Mouse (Mus musculus) kidney, embryonic 14.5 days (tissue): Measurements from ENCODE around the gene Slc13a4. TPM values are rescaled to one million over a fixed set of nuclear protein-coding genes. Genes with fewer than 3 reads are reported as not detected.

Experiments
- ATAC-seq: fragments of 200-750 bp; cut with Nextera tagmentation; 2 replicates; pipeline ENCODE4 v1.8.0; 2017; ENCODE audit warnings: moderate number of reproducible peaks, mild to moderate bottlenecking, moderate TSS enrichment, moderate library complexity; ENCODE audit not compliant: low FRiP score, low TSS enrichment
- H3K27ac ChIP-seq: fragments of 300-500 bp; sonication (generic); 2 replicates; pipeline ENCODE4 v1.5.1; 2014; ENCODE audit warnings: low read depth, mild to moderate bottlenecking, low read length, moderate library complexity, mixed read lengths
- H3K27me3 ChIP-seq: fragments of 300-500 bp; sonication (generic); 2 replicates; pipeline ENCODE4 v1.6.1; 2014; ENCODE audit warnings: mild to moderate bottlenecking, low read length; ENCODE audit not compliant: control insufficient read depth, insufficient read depth
- H3K36me3 ChIP-seq: fragments of 300-500 bp; sonication (generic); 2 replicates; pipeline ENCODE4 v1.6.1; 2014; ENCODE audit warnings: low read length, mixed read lengths; ENCODE audit not compliant: control insufficient read depth, insufficient read depth
- H3K4me1 ChIP-seq: fragments of 300-500 bp; sonication (generic); 2 replicates; pipeline ENCODE4 v1.6.1; 2014; ENCODE audit warnings: low read length, mixed read lengths; ENCODE audit not compliant: control insufficient read depth, insufficient read depth
- H3K4me2 ChIP-seq: fragments of 300-500 bp; sonication (generic); replicated peaks from 2 replicates; pipeline ENCODE4 v1.6.1; 2014; ENCODE audit warnings: low read depth, mild to moderate bottlenecking, low read length
- H3K4me3 ChIP-seq: fragments of 300-500 bp; sonication (generic); 2 replicates; pipeline ENCODE4 v1.5.1; 2014; ENCODE audit warnings: mild to moderate bottlenecking, low read length
- H3K9ac ChIP-seq: fragments of 300-500 bp; sonication (generic); 2 replicates; pipeline ENCODE4 v1.6.1; 2014; ENCODE audit warnings: low read depth, mild to moderate bottlenecking, low read length, moderate library complexity
- H3K9me3 ChIP-seq: fragments of 300-500 bp; sonication (generic); 2 replicates; pipeline ENCODE4 v1.6.1; 2016; ENCODE audit warnings: low read length; ENCODE audit not compliant: control insufficient read depth
- WGBS: fragments of 180-500 bp; shearing (Covaris S2); extraction: QIAGEN DNeasy Blood & Tissue Kit; methylation state at CpG from one replicate; pipeline ENCODE4 v1.1.7; 2014; 5-methylcytosine and 5-hydroxymethylcytosine counted together
- polyA plus RNA-seq: library from polyadenylated mRNA; unstranded; fragments of >200 nt; fragmentation: Nextera tagmentation; extraction: Ambion mirVana; gene quantifications from 2 replicates; pipeline ENCODE4 v1.2.1, GENCODE M21; 2014

Slc13a4 gene
- polyA plus RNA-seq, 1 experiment from 2014 or later, result 0.05 TPM

DNA sequence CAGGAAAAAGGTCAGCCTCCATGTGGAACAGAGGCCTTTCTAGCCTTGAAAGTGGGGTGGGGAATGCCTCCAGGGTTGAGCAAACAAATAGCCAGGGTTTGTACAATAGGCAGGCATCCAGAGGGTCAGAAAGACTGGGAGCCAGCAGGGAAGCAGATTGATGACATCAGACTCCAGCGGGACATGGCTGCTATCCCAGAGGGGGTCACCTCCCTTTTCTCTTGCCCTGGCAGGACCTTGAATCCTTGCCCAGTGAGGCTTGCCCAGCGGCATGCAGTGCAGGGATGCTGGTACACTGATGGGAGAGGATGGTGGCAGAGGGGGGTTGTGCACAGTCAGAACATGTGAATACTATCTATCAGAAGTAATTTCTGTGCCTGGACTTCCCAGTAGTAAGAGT, 10.9 kb downstream of the Slc13a4 start:
- 60% methylated on average over 2 of the region's 2 CpGs for WGBS
- H3K9ac ChIP-seq, result no peak overlapping the region
- H3K9me3 ChIP-seq, result no peaks in the 10 kb centered on the region

DNA sequence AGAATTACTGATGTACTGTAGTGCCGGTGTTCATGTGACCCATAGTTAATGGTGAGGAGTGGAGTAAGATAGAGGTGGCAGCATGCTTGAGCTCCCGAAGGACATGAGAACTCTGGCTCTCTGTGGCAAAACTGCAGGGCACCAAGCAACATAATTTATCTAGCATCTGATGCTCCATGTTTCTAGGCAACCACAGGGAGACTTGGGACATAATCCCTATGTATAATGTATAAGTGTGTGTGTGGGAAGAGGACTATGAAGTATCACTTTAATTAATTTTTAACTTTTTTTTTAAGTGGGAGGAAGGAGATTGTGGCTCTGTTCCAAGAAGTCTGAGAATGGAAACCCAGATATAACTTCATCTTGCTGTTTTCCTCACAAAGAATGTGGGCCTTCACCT, 13.0 kb downstream of the Slc13a4 start:
- H3K27me3 ChIP-seq, result no peaks in the 10 kb centered on the region
- H3K4me2 ChIP-seq, result no peak overlapping the region
- H3K27ac ChIP-seq, result no peak overlapping the region
- H3K9ac ChIP-seq, result no peak overlapping the region
- H3K9me3 ChIP-seq, result no peaks in the 10 kb centered on the region
- no peak for ATAC-seq
- H3K36me3 ChIP-seq, result no peaks in the 10 kb centered on the region
- WGBS, result 78% methylated on average over 2 of the region's 2 CpGs
- H3K4me3 ChIP-seq, result no peak overlapping the region
- H3K4me1 ChIP-seq, result no peaks in the 10 kb centered on the region

More for the DNA sequence above, 10.9 kb downstream of the Slc13a4 start:
- no peak overlapping the region for H3K4me3 ChIP-seq
- H3K27me3 ChIP-seq, result no peaks in the 10 kb centered on the region
- H3K27ac ChIP-seq, result no peak overlapping the region
- ATAC-seq, result no peak
- no peaks in the 10 kb centered on the region for H3K4me1 ChIP-seq
- H3K36me3 ChIP-seq, result no peaks in the 10 kb centered on the region
- no peak overlapping the region for H3K4me2 ChIP-seq

DNA sequence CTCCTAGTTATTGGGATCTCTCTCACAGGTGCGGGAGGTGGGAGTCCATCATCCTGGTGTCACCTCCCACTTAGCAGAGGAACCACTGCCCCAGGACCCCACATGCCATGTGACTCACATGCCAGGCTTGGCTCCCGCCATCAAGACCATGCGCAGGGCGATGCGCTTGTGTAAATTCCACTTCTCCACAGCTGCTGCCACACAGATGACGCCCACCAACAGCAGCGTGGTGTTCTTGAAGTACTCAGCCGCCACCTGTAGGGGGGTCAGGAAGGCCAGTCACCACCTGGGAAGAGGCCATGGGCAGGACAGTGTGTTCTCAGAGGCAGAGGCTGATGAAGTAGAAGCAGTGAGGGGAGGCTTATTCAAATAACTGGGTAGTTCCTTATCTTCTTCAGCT, 18.3 kb downstream of the Slc13a4 start:
- no peak overlapping the region for H3K4me2 ChIP-seq
- 0 out of 2 replicates have a peak, but pooled peaks cover 11% of the 10 kb centered on the region for H3K4me1 ChIP-seq
- 95% methylated on average over 8 of the region's 8 CpGs for WGBS
- H3K27me3 ChIP-seq, result no peaks in the 10 kb centered on the region
- H3K27ac ChIP-seq, result no peak overlapping the region
- H3K36me3 ChIP-seq, result no peaks in the 10 kb centered on the region
- no peak overlapping the region for H3K9ac ChIP-seq
- no peak overlapping the region for H3K4me3 ChIP-seq
- H3K9me3 ChIP-seq, result no peaks in the 10 kb centered on the region
- no peak for ATAC-seq

DNA sequence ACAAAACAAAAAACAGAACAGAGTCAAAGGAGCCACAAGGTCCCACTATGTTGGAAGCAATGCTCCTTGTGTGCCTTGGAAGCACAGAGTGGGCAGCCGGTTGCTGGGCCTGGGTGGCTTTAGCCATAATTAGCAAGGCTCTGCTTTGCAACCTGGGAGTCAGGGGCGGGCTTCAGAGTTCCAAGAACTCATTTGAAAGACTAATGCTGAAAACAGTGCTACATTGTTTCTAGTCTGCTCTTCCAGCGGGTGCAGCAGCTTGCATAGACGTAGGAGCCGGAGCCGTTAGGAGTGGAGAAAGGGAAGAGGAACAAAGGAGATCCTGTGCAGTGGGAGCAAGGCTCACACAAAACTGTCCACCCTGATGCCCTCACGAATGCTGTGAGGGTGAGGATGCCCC, 19.0 kb downstream of the Slc13a4 start:
- Histone ChIP-seq H3K9me3 (no peaks in the 10 kb centered on the region), H3K4me2 (no peak overlapping the region), H3K36me3 (no peaks in the 10 kb centered on the region), H3K27me3 (no peaks in the 10 kb centered on the region), H3K9ac (no peak overlapping the region), H3K4me1 (0 out of 2 replicates have a peak, but pooled peaks cover 11% of the 10 kb centered on the region), H3K4me3 (no peak overlapping the region), H3K27ac (no peak overlapping the region)
- ATAC-seq, result no peak
- 55% methylated on average over 7 of the region's 7 CpGs for WGBS

DNA sequence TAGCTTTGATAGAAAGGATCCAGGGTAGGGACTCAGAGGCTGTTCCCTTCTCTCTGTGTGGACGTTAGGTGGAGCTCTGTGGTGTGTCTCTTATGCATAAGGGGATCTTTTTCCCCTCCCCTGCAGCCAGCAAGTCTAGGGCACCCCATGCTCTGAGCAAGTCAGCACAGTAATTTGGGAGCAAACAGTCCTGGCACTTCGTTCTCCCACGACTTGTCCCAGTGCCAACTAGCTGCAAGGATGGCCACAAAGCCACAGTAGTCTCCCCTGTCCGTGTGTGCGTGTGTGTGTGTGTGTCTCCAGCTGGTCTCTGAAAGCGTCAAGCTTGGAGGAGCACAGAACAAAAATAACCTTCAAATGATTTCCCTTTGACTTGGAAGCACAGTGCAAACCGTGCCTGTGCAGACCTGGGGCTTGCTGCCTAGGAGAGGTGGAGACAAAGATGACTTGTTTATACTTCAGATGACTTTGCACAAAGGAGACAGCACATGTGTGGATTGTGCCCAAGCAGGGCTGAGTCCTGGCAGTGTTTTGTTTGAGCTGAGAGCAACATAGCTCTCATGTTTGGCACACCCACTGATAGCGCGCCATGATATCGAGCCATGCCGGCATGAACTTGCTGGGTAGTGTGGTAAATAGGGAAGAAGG, 19.7 kb downstream of the Slc13a4 start:
- Histone ChIP-seq H3K9me3 (no peaks in the 10 kb centered on the region), H3K9ac (no peak overlapping the region), H3K4me3 (no peak overlapping the region), H3K4me2 (no peak overlapping the region), H3K4me1 (0 out of 2 replicates have a peak, but pooled peaks cover 11% of the 10 kb centered on the region), H3K36me3 (no peaks in the 10 kb centered on the region), H3K27me3 (no peaks in the 10 kb centered on the region), H3K27ac (peak overlapping the region; percentile 17)
- 52% methylated on average over 11 of the region's 11 CpGs for WGBS
- peak; percentile 55; the same call in 1 of the 2 replicates for ATAC-seq

DNA sequence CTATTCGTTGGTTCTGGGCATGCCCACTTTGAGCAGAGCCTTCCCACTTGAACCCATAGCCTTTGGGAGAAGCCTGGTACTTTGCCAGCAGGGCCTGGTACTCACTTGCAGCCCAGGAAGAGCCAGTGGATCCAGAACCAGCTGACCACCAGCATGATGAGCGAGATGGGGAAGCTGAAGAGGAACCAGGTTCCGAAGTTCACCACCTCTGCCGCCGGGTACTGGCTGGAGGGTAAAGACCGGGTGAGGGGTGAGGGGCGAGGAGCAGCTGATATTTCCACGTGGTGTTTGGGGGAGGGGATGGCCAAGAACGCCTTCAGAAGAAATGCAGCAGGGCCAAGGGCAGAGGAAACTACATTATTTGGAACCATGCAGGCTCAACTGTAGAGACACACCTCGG, 28.6 kb downstream of the Slc13a4 start:
- H3K36me3 ChIP-seq, result no peaks in the 10 kb centered on the region
- H3K4me3 ChIP-seq, result no peak overlapping the region
- WGBS, result 80% methylated on average over 10 of the region's 10 CpGs
- H3K9me3 ChIP-seq, result no peaks in the 10 kb centered on the region
- no peak for ATAC-seq
- H3K27ac ChIP-seq, result no peak overlapping the region
- H3K4me2 ChIP-seq, result no peak overlapping the region
- H3K27me3 ChIP-seq, result no peaks in the 10 kb centered on the region
- no peak overlapping the region for H3K9ac ChIP-seq
- no peaks in the 10 kb centered on the region for H3K4me1 ChIP-seq

DNA sequence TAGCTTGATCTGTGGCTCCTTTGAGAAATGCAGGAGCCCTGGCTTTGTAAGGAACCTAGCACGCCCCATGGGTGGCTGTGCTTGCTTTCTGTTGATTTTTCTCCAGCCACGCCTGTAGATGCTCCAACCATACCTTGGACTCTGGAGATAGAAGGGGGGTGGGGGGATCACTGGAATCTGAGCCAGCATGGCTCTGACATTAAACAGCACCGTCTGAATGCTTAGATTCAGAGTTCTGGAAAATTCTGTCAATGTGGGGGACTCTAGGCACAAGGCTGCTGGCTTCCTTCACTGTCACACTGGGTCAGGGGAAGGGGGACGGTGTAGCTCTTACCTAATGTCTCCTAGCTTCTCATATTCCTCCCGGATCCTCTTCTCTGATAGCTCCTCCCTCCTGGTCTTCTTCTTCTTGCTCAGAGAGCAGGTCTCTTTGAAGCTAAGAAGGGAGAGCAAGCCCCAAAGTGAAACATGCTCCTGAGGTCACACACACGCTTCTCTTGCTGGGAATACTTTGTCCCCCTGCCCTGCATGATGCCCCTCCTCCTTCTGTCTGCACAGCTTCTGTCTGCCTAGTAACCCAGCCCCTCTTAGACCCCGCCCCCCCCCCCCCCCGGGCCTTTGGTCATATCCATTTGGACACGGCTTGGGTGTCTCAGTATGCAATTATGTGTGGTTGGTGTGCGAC, 29.9 kb downstream of the Slc13a4 start:
- Histone ChIP-seq H3K4me3 (no peak overlapping the region), H3K36me3 (no peaks in the 10 kb centered on the region), H3K4me2 (no peak overlapping the region), H3K9ac (no peak overlapping the region), H3K9me3 (no peaks in the 10 kb centered on the region), H3K27me3 (no peaks in the 10 kb centered on the region), H3K27ac (no peak overlapping the region), H3K4me1 (no peaks in the 10 kb centered on the region)
- no peak for ATAC-seq
- 55% methylated on average over 10 of the region's 10 CpGs for WGBS

DNA sequence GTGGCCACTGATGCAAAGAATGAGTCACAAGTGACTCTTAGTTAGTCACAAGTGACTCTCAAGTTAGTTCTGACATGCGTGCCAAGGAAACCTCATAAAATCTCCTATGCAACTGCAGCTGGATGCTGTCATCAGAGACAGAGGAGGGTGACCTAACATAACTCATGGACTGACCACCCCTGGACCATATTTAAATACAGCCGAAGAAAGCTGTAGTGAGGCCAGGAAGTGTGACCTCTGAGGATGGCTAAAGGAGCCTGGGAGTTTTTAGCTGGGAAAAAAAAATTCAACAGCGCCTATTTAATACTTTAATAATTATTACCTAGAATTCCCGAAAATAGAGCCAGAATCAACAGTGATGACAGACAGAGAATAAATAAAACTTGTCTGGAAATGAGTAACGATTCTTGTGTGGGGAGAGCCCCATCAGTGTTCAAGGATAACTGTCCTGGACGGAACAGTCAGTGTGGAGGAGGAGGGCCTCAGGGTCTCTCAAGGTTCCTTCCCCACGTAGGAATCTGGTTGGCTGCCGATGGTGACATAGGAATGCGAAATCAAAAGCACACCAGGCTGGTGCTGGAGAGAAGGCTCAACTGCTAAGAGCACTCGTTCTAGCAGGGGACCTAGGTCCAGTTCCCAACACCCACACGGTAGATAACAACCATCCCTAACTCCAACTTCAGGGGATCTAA, 34.4 kb downstream of the Slc13a4 start:
- no peak overlapping the region for H3K4me3 ChIP-seq
- peak; percentile 88 for ATAC-seq
- H3K4me2 ChIP-seq, result no peak overlapping the region
- H3K36me3 ChIP-seq, result no peaks in the 10 kb centered on the region
- H3K27me3 ChIP-seq, result no peaks in the 10 kb centered on the region
- 35% methylated on average over 11 of the region's 11 CpGs for WGBS
- H3K9me3 ChIP-seq, result no peaks in the 10 kb centered on the region; the same call in none of the 2 replicates
- no peak overlapping the region for H3K9ac ChIP-seq
- no peaks in the 10 kb centered on the region for H3K4me1 ChIP-seq
- peak overlapping the region; percentile 51; the same call in 1 of the 2 replicates for H3K27ac ChIP-seq
